Mouse (Mus musculus): ENCODE measurements at regions not wholly inside any gene's neighbourhood (a gene's known extent, or its start where the extent isn't known, plus 50 kb on each side); places are given as distances from the start of the nearest gene placed in this dataset.

DNA sequence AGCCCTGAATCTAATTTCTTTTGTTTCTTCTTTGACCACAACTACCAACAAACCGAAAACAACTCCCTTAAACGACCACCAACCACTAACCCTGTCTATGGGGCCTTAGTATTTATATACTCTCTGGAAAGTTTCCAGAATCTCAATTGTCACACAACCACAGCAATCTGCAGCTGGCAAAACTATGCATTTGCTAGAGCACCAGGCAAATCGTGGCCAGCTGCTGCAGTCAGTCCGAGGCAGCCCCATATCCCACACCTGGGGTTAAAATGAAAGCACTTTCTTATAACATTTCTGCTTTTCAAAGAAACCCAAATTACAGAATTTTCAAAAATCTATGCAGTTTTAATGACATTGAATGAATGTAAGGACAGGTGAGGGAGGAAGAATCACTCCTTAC lies 63.8 kb upstream of the Thpo start:
- no peak for TF ChIP-seq CTCF (conservative IDR thresholded peaks at IDR 0.05; ENCODE audit: insufficient read depth, insufficient read length, low read depth, low read length)
- no peak for TF ChIP-seq POLR2A (IDR thresholded peaks at IDR 0.05; ENCODE audit: low read depth, low read length)

Measured in kidney, adult 2 months (tissue).